Comparison of ENCODE assay signal across 15 mouse cellular contexts in the genomic region with DNA sequence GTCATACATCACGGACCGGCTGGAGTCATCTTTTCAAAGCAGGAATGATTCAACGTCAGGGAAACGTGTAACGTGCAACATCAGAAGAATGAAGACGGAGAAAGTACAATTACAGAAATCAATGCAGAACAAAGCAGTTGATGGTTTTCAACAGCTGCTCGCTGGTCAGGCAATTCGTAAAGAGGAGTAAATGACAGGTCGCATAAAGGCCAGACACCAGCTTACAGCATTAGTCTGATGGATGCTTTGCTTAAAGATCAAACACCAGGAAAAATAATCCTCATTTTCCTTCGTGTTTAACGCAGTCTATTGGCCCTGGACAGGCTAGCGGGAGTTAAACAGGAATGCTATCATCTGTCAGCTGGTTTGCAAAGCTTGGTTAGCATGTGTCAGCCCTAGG.
"Had no signal": no experiment of that assay in that cellular context is flagged by ENCODE, and none has a peak within 500 bp of the region (broad histone marks: within the 10 kb centered on the region; RNA-seq: fewer than 3 reads in every experiment).

No protein-coding gene starts in this region.

- H3K4me1 ChIP-seq: hindbrain, embryonic 12.5 days; limb, embryonic 15.5 days; liver, embryonic 12.5 days; midbrain, embryonic 12.5 days; neural tube, embryonic 13.5 days had no signal

- H3K36me3 ChIP-seq: hindbrain, embryonic 12.5 days; limb, embryonic 15.5 days; liver, embryonic 12.5 days; midbrain, embryonic 12.5 days; neural tube, embryonic 13.5 days had no signal

- H3K27me3 ChIP-seq: hindbrain, embryonic 12.5 days; limb, embryonic 15.5 days; liver, embryonic 12.5 days; midbrain, embryonic 12.5 days; neural tube, embryonic 13.5 days had no signal

- DNase-seq: kidney, adult 8-10 months; kidney, postnatal 25 days; layer of hippocampus, adult 9-11 months; layer of hippocampus, postnatal 36 days; lung, postnatal 4 days; right cerebral cortex, postnatal 14 days; thymus, adult 2 months; thymus, postnatal 25 days had no signal

- ATAC-seq: hindbrain, embryonic 16.5 days; inflammation-experienced regulatory T-cells, adult 6 months; liver, embryonic 12.5 days had no signal

- H3K4me2 ChIP-seq: hindbrain, embryonic 12.5 days; limb, embryonic 15.5 days; liver, embryonic 12.5 days; midbrain, embryonic 12.5 days; neural tube, embryonic 13.5 days had no signal

- H3K27ac ChIP-seq: hindbrain, embryonic 12.5 days; limb, embryonic 15.5 days; liver, embryonic 12.5 days; midbrain, embryonic 12.5 days; neural tube, embryonic 13.5 days had no signal

- H3K4me3 ChIP-seq: hindbrain, embryonic 12.5 days; limb, embryonic 15.5 days; liver, embryonic 12.5 days; midbrain, embryonic 12.5 days; neural tube, embryonic 13.5 days had no signal

- H3K9ac ChIP-seq: hindbrain, embryonic 12.5 days; limb, embryonic 15.5 days; liver, embryonic 12.5 days; midbrain, embryonic 12.5 days; neural tube, embryonic 13.5 days had no signal

- H3K9me3 ChIP-seq: hindbrain, embryonic 12.5 days; limb, embryonic 15.5 days; liver, embryonic 12.5 days; midbrain, embryonic 12.5 days; neural tube, embryonic 13.5 days had no signal
